Mouse (Mus musculus): Measurements from ENCODE around the gene Gm42417. TPM values are rescaled to one million over a fixed set of nuclear protein-coding genes. Genes with fewer than 3 reads are reported as not detected.

Gene Gm42417
- polyA plus RNA-seq, 1 experiment, result 0.05 TPM

DNA sequence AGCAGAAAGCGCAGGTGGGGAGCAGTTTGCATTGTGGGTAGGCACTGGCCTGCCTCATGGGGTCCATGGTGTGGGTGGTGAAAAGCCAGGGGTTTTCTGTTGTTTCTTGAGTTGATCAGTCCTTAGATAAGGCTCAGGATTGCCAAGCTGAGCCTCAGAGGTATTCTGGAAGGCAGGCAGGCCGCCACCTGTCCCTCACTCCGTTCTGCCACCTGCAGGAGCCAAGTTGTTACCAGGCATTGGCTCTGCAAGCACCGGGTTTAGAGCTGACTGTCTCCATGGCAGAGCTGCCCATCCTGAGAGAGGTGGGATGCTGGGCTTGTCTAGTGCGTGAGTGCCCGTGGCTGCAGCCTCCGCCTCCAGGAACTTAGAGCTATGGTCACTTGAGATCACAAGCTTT lies 17.0 kb downstream of the Gm42417 start:
- H3ac ChIP-seq (ENCODE audit: control insufficient read depth, insufficient read length, low read depth), result no peak overlapping the region
- no peaks in the 10 kb centered on the region for H3K27me3 ChIP-seq (ENCODE audit: control insufficient read depth, insufficient read depth, insufficient read length)
- H3K36me3 ChIP-seq (ENCODE audit: control insufficient read depth, insufficient read depth), result peaks cover 27% of the 10 kb centered on the region
- TF ChIP-seq FOSL1 (IDR thresholded peaks at IDR 0.05; ENCODE audit: insufficient read depth, low read length, poor library complexity, severe bottlenecking) (no peak), CEBPB (IDR thresholded peaks at IDR 0.05; ENCODE audit: low read depth) (no peak), CTCF (IDR thresholded peaks at IDR 0.05; ENCODE audit: control insufficient read depth, insufficient read depth, insufficient read length) (no peak), MYOD1 (IDR thresholded peaks at IDR 0.05; ENCODE audit: control insufficient read depth, insufficient read length, low read depth) (no peak), MAX (IDR thresholded peaks at IDR 0.05) (no peak)
- no peaks in the 10 kb centered on the region for H3K79me3 ChIP-seq (ENCODE audit: low read depth)
- no peaks in the 10 kb centered on the region for H3K79me2 ChIP-seq (ENCODE audit: control insufficient read depth, insufficient read depth)
- no peak overlapping the region for H3K4me3 ChIP-seq (ENCODE audit: insufficient read depth, poor library complexity, severe bottlenecking)

DNA sequence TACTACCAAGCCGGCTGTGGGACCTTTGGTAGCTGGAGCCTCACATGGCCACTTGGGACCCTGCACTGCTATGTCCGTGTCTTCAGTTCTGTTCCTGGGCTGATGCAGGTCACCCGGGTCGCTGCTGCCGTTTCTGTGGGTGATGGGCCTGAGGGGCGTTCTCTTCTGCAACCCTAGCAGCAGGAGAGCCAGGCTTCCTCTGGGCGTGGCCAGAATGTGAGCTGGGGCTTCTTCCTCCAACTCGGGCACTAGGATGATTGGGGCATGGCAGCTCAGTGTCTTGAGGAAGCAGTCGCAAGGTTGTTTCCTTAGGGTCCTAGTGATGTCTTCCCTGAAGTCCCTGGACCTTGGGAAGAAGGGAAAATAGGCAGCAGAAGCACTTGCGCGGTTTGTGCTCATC lies 19.6 kb downstream of the Gm42417 start:
- H3K4me3 ChIP-seq (ENCODE audit: insufficient read depth, poor library complexity, severe bottlenecking), result no peak overlapping the region
- peaks cover 3% of the 10 kb centered on the region for H3K79me3 ChIP-seq (ENCODE audit: low read depth)
- TF ChIP-seq MYOG (IDR thresholded peaks at IDR 0.05; ENCODE audit: control insufficient read depth, extremely low read depth, insufficient read length) (no peak), MAX (IDR thresholded peaks at IDR 0.05) (no peak), FOSL1 (IDR thresholded peaks at IDR 0.05; ENCODE audit: insufficient read depth, low read length, poor library complexity, severe bottlenecking) (no peak), CTCF (IDR thresholded peaks at IDR 0.05; ENCODE audit: control insufficient read depth, insufficient read depth, insufficient read length) (no peak), CEBPB (IDR thresholded peaks at IDR 0.05; ENCODE audit: low read depth) (no peak), USF1 (IDR thresholded peaks at IDR 0.05; ENCODE audit: low read depth) (no peak), MYOD1 (IDR thresholded peaks at IDR 0.05; ENCODE audit: control insufficient read depth, insufficient read length, low read depth) (no peak)
- peaks cover 10% of the 10 kb centered on the region for H3K79me2 ChIP-seq (ENCODE audit: control insufficient read depth, insufficient read depth)
- H3K27me3 ChIP-seq (ENCODE audit: control insufficient read depth, insufficient read depth, insufficient read length), result no peaks in the 10 kb centered on the region
- no peak overlapping the region for H3ac ChIP-seq (ENCODE audit: control insufficient read depth, insufficient read length, low read depth)
- H3K36me3 ChIP-seq (ENCODE audit: control insufficient read depth, insufficient read depth), result peaks cover 27% of the 10 kb centered on the region

DNA sequence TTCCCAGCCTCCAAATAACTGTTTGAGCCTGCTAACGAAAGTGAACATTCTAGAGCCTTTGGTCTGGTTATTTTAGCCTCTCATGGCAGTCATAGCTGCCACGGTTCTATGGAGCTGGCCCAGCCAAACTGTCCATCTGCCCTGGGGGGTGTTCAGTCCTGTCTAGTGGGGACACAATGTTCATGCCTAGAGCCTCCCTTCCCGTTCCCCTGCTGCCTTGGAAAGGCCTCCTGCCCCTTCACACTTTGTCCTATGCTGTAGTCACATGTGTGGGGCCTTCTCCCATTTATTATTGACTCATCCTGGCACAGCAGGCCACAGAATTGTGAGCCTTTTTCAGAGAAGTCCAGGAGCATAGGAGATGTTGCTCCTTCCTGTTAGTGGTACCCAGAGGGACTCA lies 21.0 kb downstream of the Gm42417 start:
- Histone ChIP-seq H3ac (ENCODE audit: control insufficient read depth, insufficient read length, low read depth) (no peak overlapping the region), H3K36me3 (ENCODE audit: control insufficient read depth, insufficient read depth) (peaks cover 20% of the 10 kb centered on the region), H3K4me3 (ENCODE audit: insufficient read depth, poor library complexity, severe bottlenecking) (no peak overlapping the region)

DNA sequence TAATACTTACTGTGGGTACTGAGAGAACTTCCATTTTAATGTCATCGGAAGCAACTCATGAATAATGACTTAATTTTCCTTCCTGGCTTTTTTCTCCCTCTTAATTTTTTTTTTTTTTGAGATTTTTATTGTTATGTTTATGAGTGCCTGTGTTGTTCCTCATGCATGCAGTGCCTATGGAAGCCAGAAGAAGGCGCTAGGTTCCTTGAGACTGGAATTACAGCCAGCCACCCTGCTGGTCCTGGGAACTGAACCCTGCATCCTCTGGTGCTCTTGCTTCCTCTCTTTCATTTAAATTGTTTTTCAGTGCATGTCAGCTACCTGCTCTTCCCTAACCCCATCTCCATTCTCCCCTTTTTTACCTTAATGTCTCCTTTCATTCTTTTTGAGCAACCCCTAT lies 25.5 kb downstream of the Gm42417 start:
- Histone ChIP-seq H3K4me3 (ENCODE audit: insufficient read depth, poor library complexity, severe bottlenecking) (peak overlapping the region; percentile 75), H3K79me3 (ENCODE audit: low read depth) (peaks cover 6% of the 10 kb centered on the region), H3ac (ENCODE audit: control insufficient read depth, insufficient read length, low read depth) (no peak overlapping the region), H3K36me3 (ENCODE audit: control insufficient read depth, insufficient read depth) (peaks cover 4% of the 10 kb centered on the region), H3K79me2 (ENCODE audit: control insufficient read depth, insufficient read depth) (peaks cover 31% of the 10 kb centered on the region), H3K27me3 (ENCODE audit: control insufficient read depth, insufficient read depth, insufficient read length) (no peaks in the 10 kb centered on the region)
- peak; percentile 50 for TF ChIP-seq CTCF (IDR thresholded peaks at IDR 0.05; ENCODE audit: control insufficient read depth, insufficient read depth, insufficient read length)
- no peak for TF ChIP-seq FOSL1 (IDR thresholded peaks at IDR 0.05; ENCODE audit: insufficient read depth, low read length, poor library complexity, severe bottlenecking)
- TF ChIP-seq MYOD1 (IDR thresholded peaks at IDR 0.05; ENCODE audit: control insufficient read depth, insufficient read length, low read depth), result no peak

More for the DNA sequence above, 21.0 kb downstream of the Gm42417 start:
- TF ChIP-seq MAX (IDR thresholded peaks at IDR 0.05) (no peak), CEBPB (IDR thresholded peaks at IDR 0.05; ENCODE audit: low read depth) (no peak), MYOD1 (IDR thresholded peaks at IDR 0.05; ENCODE audit: control insufficient read depth, insufficient read length, low read depth) (no peak), CTCF (IDR thresholded peaks at IDR 0.05; ENCODE audit: control insufficient read depth, insufficient read depth, insufficient read length) (no peak), FOSL1 (IDR thresholded peaks at IDR 0.05; ENCODE audit: insufficient read depth, low read length, poor library complexity, severe bottlenecking) (no peak), MYOG (IDR thresholded peaks at IDR 0.05; ENCODE audit: control insufficient read depth, extremely low read depth, insufficient read length) (no peak), USF1 (IDR thresholded peaks at IDR 0.05; ENCODE audit: low read depth) (no peak)
- Histone ChIP-seq H3K27me3 (ENCODE audit: control insufficient read depth, insufficient read depth, insufficient read length) (no peaks in the 10 kb centered on the region), H3K79me2 (ENCODE audit: control insufficient read depth, insufficient read depth) (peaks cover 24% of the 10 kb centered on the region), H3K79me3 (ENCODE audit: low read depth) (peaks cover 3% of the 10 kb centered on the region)

DNA sequence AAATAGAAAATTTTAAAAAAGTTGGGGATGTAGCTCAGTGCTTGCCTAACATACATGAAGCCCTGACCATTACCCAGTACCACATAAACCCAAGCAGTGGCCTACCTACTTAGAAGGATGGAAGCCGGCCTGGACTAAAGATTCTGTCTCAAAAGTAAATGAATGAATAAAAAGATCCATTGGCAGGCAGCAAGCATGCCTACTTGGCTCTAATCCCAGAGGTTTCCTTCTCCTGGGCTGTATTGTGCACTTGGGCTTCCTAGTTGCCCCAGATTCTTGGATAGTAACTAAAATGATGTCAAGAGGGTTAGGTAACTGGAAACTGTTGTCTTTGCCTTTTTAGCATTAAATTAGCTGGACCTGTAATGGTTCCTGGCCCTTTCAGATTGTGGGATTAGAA lies 25.9 kb downstream of the Gm42417 start:
- TF ChIP-seq MYOD1 (IDR thresholded peaks at IDR 0.05; ENCODE audit: control insufficient read depth, insufficient read length, low read depth), result no peak
- TF ChIP-seq MAX (IDR thresholded peaks at IDR 0.05), result no peak
- no peak for TF ChIP-seq MYOG (IDR thresholded peaks at IDR 0.05; ENCODE audit: control insufficient read depth, extremely low read depth, insufficient read length)
- no peak for TF ChIP-seq CEBPB (IDR thresholded peaks at IDR 0.05; ENCODE audit: low read depth)
- TF ChIP-seq CTCF (IDR thresholded peaks at IDR 0.05; ENCODE audit: control insufficient read depth, insufficient read depth, insufficient read length), result no peak
- TF ChIP-seq FOSL1 (IDR thresholded peaks at IDR 0.05; ENCODE audit: insufficient read depth, low read length, poor library complexity, severe bottlenecking), result no peak
- TF ChIP-seq USF1 (IDR thresholded peaks at IDR 0.05; ENCODE audit: low read depth), result no peak
- peaks cover 6% of the 10 kb centered on the region for H3K79me3 ChIP-seq (ENCODE audit: low read depth)
- no peak overlapping the region for H3ac ChIP-seq (ENCODE audit: control insufficient read depth, insufficient read length, low read depth)
- peaks cover 31% of the 10 kb centered on the region for H3K79me2 ChIP-seq (ENCODE audit: control insufficient read depth, insufficient read depth)
- H3K27me3 ChIP-seq (ENCODE audit: control insufficient read depth, insufficient read depth, insufficient read length), result no peaks in the 10 kb centered on the region
- peak overlapping the region; percentile 75 for H3K4me3 ChIP-seq (ENCODE audit: insufficient read depth, poor library complexity, severe bottlenecking)
- H3K36me3 ChIP-seq (ENCODE audit: control insufficient read depth, insufficient read depth), result peaks cover 4% of the 10 kb centered on the region

DNA sequence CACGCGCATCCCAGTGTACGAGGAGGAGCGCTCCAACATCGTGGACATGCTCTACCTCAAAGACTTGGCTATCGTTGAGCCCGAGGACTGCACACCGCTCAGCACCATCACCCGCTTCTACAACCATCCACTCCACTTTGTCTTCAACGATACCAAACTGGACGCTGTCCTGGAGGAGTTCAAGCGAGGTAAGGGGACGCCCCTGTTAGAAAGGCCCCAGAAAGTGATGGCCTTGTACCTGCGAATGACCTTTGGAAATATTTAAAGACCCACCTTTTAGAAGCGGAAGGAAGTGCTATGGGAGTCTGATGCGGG lies 26.3 kb downstream of the Gm42417 start:
- H3K27me3 ChIP-seq (ENCODE audit: control insufficient read depth, insufficient read depth, insufficient read length), result no peaks in the 10 kb centered on the region
- H3K79me3 ChIP-seq (ENCODE audit: low read depth), result peaks cover 6% of the 10 kb centered on the region
- TF ChIP-seq MYOG (IDR thresholded peaks at IDR 0.05; ENCODE audit: control insufficient read depth, extremely low read depth, insufficient read length), result no peak
- no peak for TF ChIP-seq MYOD1 (IDR thresholded peaks at IDR 0.05; ENCODE audit: control insufficient read depth, insufficient read length, low read depth)
- TF ChIP-seq USF1 (IDR thresholded peaks at IDR 0.05; ENCODE audit: low read depth), result no peak
- no peak for TF ChIP-seq CEBPB (IDR thresholded peaks at IDR 0.05; ENCODE audit: low read depth)
- no peak for TF ChIP-seq FOSL1 (IDR thresholded peaks at IDR 0.05; ENCODE audit: insufficient read depth, low read length, poor library complexity, severe bottlenecking)
- TF ChIP-seq CTCF (IDR thresholded peaks at IDR 0.05; ENCODE audit: control insufficient read depth, insufficient read depth, insufficient read length), result no peak
- TF ChIP-seq MAX (IDR thresholded peaks at IDR 0.05), result no peak
- peak overlapping the region; percentile 75 for H3K4me3 ChIP-seq (ENCODE audit: insufficient read depth, poor library complexity, severe bottlenecking)
- H3K79me2 ChIP-seq (ENCODE audit: control insufficient read depth, insufficient read depth), result peaks cover 31% of the 10 kb centered on the region
- H3K36me3 ChIP-seq (ENCODE audit: control insufficient read depth, insufficient read depth), result peaks cover 4% of the 10 kb centered on the region
- peak overlapping the region; percentile 81 for H3ac ChIP-seq (ENCODE audit: control insufficient read depth, insufficient read length, low read depth)
